Mouse (Mus musculus): ENCODE results near the gene Etfdh. TPM values are rescaled to one million over a fixed set of nuclear protein-coding genes. Genes with fewer than 3 reads are reported as not detected.

Etfdh gene
- total RNA-seq (2017): 42.9 and 46.4 TPM in 2 replicates

- ATAC-seq (ENCODE audit: extremely low read depth, insufficient number of reproducible peaks, low FRiP score, poor library complexity, severe bottlenecking): no peak
Measured at GRCm38 (mm10) chr3:79629416-79629730, at the start of gene Etfdh. TSS of gene Etfdh (minus strand) at chr3:79629500.

- ATAC-seq (ENCODE audit: extremely low read depth, insufficient number of reproducible peaks, low FRiP score, poor library complexity, severe bottlenecking): no peak
Measured at GRCm38 (mm10) chr3:79676411-79676810, 47.1 kb upstream of the Etfdh start.

DNA sequence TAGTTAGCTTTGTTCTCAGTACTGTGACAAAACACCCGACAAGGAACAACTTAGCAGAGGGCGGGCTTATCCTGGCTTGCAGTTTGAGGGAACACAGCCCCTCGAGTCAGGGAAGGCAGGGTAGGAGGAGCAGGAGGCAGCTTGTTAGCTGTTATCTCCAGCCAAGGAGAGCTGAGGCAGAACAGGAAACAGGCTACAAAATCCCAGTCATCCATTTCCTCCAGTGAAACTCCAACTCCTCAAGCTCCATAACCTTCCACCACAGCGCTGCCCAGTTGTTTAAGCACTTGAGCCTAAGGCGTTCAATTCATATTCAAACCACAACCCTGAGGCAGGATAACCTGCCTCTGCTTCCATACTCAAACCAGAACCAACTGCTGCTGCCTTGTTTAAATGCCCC, 45.3 kb upstream of the Etfdh start:
- ATAC-seq (ENCODE audit: extremely low read depth, insufficient number of reproducible peaks, low FRiP score, poor library complexity, severe bottlenecking): no peak

GRCm38 (mm10) chr3:79673082-79673481, 43.8 kb upstream of the Etfdh start:
- ATAC-seq (ENCODE audit: extremely low read depth, insufficient number of reproducible peaks, low FRiP score, poor library complexity, severe bottlenecking): 0 out of 2 replicates have a peak, but pooled peaks have one; percentile 33

DNA sequence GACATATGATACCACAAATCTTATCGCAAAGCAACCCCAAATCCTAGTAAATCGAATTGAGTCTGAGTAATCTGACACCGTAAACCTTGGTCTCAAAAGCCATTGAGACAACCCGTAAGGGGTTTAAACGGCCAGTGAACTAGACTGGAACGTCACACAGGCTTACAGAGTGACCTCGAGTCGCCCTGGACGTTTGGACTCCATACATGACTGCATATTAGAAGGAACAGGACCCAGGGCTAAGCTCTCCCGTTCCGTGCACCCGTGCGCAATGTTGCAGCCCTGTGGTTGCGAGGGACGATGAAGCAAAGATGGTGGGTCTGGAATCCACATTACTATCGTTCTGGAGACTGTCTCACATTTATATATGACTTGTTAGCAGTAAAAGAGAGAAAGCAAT, 42.9 kb upstream of the Etfdh start:
- no peak for ATAC-seq (ENCODE audit: extremely low read depth, insufficient number of reproducible peaks, low FRiP score, poor library complexity, severe bottlenecking)

DNA sequence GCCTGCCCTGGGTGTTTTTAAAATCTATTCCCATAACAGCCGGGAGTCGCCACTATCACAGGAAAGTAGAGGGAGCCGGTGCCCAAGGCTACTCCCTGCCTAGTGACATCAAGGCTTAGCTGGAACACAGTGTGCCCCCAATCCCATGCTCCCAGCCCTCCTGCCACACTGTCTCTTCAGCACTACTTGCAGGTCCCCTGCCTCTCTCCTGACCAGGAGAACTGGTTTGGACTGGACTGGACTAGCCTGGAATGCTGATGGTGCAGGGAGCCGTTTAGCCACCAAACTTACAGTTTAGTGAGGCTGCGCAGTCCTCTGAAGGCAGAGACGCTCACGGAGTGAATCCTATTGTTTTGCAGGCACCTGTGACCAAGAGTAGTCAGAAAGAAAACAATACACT, 41.3 kb upstream of the Etfdh start:
- no peak for ATAC-seq (ENCODE audit: extremely low read depth, insufficient number of reproducible peaks, low FRiP score, poor library complexity, severe bottlenecking)

DNA sequence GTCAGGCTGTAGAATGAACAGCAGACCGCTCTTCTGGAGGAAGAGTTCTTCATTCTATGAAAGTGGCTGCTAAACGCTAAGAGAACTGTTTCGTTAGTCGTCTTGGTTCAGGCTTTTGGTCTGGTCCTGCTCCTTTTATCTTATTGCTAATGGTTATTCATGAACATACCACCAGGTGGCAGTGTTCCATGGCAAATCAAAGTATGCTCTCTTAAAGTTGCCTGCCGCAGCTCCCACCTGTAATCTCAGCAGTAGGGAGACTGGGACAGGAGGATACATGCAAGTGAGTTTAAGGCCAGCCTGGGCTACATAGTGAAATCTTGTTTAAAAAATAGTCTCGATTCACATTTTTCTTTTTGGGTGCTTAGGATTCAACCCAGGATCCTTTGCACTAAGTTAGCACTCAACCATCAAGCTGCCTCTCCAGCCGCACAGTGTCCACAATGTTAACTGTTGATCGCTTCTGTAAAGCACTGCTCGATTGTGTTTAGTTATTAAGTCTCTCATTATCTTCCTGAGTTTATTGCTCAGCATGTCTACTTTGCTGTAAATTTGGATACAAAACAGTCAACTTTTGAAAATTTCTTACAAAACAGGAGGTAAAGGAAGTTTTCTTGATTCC, 35.6 kb upstream of the Etfdh start:
- peak; percentile 66; the same call in 1 of the 2 replicates for ATAC-seq (ENCODE audit: extremely low read depth, insufficient number of reproducible peaks, low FRiP score, poor library complexity, severe bottlenecking)

DNA sequence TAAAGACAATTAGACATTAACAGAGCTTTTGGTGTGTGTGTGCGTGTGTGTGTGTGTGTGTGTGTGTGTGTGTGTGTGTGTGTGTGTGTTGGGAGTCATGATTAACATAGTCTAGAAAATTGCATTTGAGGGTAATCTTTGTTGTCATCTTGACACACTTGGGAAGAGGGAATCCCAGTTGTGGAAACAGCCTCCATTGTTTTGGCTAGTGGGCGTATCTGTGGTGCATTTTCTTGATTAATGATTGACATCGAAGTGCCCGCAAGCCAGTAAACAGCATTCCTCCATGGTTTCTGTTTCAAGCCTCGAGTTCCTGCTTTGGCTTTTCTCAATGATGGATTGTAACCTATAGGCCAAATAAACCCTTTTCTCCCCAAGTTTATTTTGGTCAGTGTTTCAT, 27.4 kb upstream of the Etfdh start:
- ATAC-seq (ENCODE audit: extremely low read depth, insufficient number of reproducible peaks, low FRiP score, poor library complexity, severe bottlenecking): no peak

DNA sequence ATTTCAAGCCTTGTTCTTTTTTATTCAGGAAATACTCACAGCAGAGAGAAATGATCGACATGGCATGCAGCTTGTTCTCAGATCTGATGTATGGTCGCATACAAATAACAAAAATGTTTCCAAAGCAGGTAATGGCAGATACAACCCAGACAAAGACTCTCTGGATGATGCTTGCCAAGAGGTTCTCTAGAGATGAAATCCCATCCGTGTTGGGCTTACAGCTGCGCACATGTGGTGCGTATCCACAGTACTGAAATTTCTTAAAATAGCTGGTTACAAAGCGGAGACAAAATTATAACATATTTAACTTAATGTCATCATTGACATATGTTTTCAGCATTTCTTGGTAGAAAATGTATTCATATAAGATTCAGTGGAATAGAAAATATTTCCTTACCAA, 22.8 kb upstream of the Etfdh start:
- ATAC-seq (ENCODE audit: extremely low read depth, insufficient number of reproducible peaks, low FRiP score, poor library complexity, severe bottlenecking): no peak

GRCm38 (mm10) chr3:79628561-79629415, 512 bp downstream of the Etfdh start, which contains the start of gene 4930579G24Rik:
TSS of gene 4930579G24Rik (plus strand) at chr3:79629079.
- peak; percentile 95 for ATAC-seq (ENCODE audit: extremely low read depth, insufficient number of reproducible peaks, low FRiP score, poor library complexity, severe bottlenecking)

DNA sequence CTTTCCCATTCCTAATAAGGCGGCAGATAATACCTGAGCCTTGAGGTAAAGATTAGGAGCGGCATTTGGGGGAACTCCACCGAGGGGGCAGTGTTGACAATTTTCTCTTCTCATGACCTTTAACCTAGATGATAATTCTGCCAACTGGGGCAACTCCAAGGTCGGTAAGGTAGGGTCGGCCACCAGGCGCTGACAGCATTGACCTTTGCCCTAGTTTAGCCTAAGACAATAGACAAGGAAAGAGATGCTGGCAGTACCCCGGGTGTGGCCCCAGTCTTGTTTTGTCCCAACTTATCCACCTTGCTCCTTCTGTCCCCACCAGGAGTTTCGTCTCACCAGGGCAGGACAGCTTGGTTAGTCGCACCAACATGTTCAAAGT, 1.1 kb downstream of the Etfdh start:
- ATAC-seq (ENCODE audit: extremely low read depth, insufficient number of reproducible peaks, low FRiP score, poor library complexity, severe bottlenecking): no peak

DNA sequence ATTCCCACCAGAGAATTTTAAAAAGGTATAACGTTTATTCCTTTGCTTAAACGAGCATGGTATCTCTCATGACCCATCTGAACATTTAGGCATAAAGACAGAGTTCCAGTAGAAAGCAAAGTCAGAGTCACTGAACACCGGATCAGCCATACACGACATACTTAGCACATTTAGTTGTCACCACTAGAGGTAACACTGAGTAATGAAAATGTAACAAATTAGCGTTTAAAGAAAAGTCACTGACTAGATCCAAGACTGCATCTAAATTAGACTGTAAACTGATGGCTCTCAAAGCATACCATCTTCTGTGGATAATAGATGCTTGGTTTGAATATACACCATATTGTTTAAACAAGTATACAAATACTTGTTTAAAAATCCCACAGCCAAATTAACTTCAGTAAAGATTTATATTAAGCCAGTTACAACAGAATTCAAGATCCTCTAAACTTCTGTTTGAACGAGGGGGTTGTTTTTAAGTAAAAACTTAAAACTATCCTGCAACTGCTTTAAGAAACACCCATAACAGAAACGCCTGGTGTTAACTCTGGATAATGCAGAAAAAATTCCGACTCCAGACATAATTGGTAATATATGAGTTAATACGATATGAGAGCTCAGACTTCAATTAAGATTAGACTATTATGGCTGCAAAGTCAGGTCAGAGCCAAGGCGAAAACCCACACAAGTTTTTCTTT, 1.7 kb downstream of the Etfdh start:
- ATAC-seq (ENCODE audit: extremely low read depth, insufficient number of reproducible peaks, low FRiP score, poor library complexity, severe bottlenecking): no peak; the same call in 1 of the 2 replicates

DNA sequence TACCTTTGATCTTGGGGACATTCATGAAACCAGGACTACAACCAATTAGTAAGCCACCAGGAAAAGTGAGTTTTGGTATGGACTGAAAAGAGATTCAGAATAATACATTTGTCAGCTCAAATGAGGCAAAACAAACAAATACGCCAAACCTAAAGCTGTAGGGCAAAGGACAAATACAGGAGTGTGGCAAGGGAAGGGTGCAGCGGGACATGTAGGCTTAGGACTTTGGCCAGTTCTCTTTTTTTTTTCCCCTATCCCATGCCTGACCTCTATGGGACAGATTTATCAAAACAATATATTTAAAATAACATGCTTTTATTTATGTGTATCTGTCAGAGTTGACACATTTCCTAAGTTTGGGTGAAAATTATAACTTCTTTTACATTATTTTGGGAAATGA, 19.4 kb downstream of the Etfdh start:
- ATAC-seq (ENCODE audit: extremely low read depth, insufficient number of reproducible peaks, low FRiP score, poor library complexity, severe bottlenecking): no peak

DNA sequence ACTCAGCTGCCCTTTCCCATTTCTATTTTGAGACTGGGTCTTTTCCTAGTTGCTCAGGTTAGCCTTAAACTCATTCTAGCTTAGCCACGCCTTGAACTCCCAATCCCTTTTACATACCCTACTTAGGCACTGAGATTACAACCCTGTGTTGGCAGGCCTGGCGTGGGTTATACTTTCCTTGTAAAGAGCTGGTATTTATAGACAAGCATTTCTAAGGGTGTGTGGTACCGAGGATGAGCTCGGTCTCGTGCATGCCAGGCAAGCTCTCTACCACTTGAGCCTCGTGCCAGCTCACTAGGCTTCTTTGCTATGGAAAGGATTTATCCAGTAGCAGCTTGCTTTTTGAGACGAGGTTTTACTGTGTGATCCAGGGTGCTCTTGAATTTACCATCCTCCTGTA, 33.8 kb downstream of the Etfdh start:
- ATAC-seq (ENCODE audit: extremely low read depth, insufficient number of reproducible peaks, low FRiP score, poor library complexity, severe bottlenecking): no peak

DNA sequence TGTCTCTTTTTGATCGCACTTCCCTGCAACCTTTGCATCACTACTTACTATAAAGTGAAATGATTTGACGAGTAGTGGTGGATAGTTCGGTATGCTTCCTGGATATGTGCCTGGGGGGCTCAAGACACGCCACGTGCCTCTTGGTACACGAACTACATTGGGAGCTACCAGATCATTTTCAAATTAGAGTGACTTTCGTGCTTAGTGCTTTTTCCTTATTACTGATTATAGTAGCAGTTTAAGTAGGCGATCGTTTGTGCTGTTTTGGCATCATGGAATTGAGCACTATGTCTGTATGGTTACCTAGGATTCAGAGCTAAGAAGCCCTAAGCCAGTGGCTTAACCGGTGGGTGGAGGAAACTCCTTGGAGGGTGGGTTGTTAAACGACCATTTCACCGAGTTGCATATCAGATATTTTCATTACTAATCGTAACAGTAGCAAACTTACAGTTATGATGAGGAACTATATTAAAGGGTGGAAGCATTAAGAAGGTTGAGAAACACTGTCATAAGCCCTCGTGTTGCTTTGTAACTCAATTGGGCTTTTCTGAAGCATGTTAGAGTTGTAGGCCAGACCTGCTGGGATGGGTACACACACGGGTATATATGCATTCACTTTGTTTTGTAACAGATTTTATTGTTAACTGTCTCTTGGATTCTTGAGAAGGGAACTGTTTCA, 37.4 kb downstream of the Etfdh start:
- no peak for ATAC-seq (ENCODE audit: extremely low read depth, insufficient number of reproducible peaks, low FRiP score, poor library complexity, severe bottlenecking)

DNA sequence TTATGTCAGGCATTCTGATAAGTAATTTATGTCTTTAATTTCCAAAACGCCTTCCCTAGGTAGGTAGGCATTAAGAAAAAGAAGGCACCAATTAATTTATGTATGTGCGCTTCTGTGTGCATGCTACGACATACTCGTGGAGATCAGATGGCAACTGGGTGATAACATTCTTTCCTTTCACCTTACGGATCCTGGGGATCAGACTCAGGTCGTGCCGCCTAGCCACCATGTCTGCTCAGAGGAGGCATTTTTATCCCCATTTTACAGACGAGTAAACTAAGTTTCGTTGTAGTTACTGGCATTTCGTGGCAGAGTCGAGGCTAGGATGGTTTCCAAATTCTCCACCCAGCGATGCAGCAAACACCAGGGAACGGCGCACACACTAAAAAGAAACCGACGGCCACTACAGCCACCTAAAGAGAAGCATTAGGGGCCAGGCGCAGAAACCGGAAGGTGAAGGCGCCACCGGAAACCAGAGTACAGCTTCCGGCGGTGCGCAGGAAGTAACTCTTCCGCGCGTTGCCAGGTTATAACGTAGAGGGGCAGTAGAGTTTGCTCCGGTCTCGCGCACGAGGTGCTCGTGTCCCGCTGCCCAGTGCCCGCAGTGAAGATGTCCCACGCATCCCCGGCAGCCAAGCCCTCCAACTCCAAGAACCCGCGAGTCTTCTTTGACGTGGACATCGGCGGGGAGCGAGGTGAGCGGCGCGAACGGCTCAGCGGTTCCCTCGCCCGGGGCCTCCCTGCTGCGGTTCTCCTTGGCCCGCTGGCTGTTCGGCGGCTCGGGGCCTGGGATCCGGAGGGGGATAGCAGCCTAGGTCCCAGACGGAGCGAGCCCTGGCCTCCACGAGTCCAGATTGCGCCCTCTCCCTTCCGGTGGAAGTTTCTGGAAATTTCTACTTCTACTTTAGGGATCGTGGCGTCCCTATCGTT, 38.2 kb downstream of the Etfdh start, which contains the start of gene Ppid:
Ppid (plus strand) TSS at position 480 of the 930 bp plus-strand sequence.
- peak; percentile 91 for ATAC-seq (ENCODE audit: extremely low read depth, insufficient number of reproducible peaks, low FRiP score, poor library complexity, severe bottlenecking)

DNA sequence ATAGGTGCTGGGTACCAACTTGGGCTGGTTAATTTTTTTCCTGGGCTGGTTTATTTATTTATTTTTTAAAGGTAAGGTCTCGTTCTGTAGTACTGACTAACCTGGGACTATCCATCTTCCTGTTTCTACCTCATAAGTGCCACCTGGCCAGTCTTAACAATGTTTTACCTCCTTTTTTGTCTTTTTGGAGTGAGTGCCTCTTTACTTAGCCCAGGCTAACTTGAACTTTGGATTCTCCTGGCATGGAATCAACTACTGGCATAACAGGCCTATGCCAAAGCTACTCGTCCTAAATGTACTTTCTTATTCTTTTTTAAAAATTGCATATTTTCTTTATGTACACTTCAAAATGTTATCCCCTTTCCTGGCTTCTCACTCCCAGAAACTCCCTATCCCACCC, 39.6 kb downstream of the Etfdh start:
- ATAC-seq (ENCODE audit: extremely low read depth, insufficient number of reproducible peaks, low FRiP score, poor library complexity, severe bottlenecking): no peak

GRCm38 (mm10) chr3:79586804-79587203, 42.5 kb downstream of the Etfdh start:
- ATAC-seq (ENCODE audit: extremely low read depth, insufficient number of reproducible peaks, low FRiP score, poor library complexity, severe bottlenecking): peak; percentile 91

All from neutrophil, adult 5-6 weeks (primary cell).